Mouse (Mus musculus): ENCODE data around the gene Vash2. TPM values are rescaled to one million over a fixed set of nuclear protein-coding genes. Genes with fewer than 3 reads are reported as not detected.

Gene Vash2
- polyA plus RNA-seq, 1 experiment: 3.4 TPM

GRCm38 (mm10) chr1:190968010-190968409, 11.1 kb downstream of the Vash2 start:
- WGBS: 97% methylated on average over 7 of the region's 7 CpGs
- DNase-seq: no peak

GRCm38 (mm10) chr1:190964992-190965780, 13.9 kb downstream of the Vash2 start:
- Histone ChIP-seq H3K4me1 (replicated peaks; ENCODE audit: control insufficient read depth, insufficient read depth, low read length) (no peaks in the 10 kb centered on the region), H3K4me3 (ENCODE audit: control insufficient read depth, insufficient read depth, low read length) (no peak overlapping the region), H3K36me3 (ENCODE audit: control insufficient read depth, insufficient read depth, low read length) (no peaks in the 10 kb centered on the region), H3K27ac (ENCODE audit: control insufficient read depth, insufficient read depth, low read length) (no peak overlapping the region), H3K27me3 (ENCODE audit: control insufficient read depth, insufficient read depth, low read length) (no peaks in the 10 kb centered on the region)
- no peak for DNase-seq
- WGBS: 81% methylated on average over 15 of the region's 15 CpGs
- TF ChIP-seq POLR2A (IDR thresholded peaks at IDR 0.05; ENCODE audit: control insufficient read depth, extremely low read depth, insufficient read depth, low read length, poor library complexity) (no peak), CTCF (IDR thresholded peaks at IDR 0.05; ENCODE audit: borderline replicate concordance, control insufficient read depth, extremely low read depth, insufficient read depth, low read length, poor library complexity) (no peak)

More at GRCm38 (mm10) chr1:190968010-190968409, 11.1 kb downstream of the Vash2 start:
- TF ChIP-seq POLR2A (IDR thresholded peaks at IDR 0.05; ENCODE audit: control insufficient read depth, extremely low read depth, insufficient read depth, low read length, poor library complexity): no peak
- TF ChIP-seq CTCF (IDR thresholded peaks at IDR 0.05; ENCODE audit: borderline replicate concordance, control insufficient read depth, extremely low read depth, insufficient read depth, low read length, poor library complexity): no peak
- Histone ChIP-seq H3K4me1 (replicated peaks; ENCODE audit: control insufficient read depth, insufficient read depth, low read length) (no peaks in the 10 kb centered on the region), H3K4me3 (ENCODE audit: control insufficient read depth, insufficient read depth, low read length) (no peak overlapping the region), H3K36me3 (ENCODE audit: control insufficient read depth, insufficient read depth, low read length) (no peaks in the 10 kb centered on the region), H3K27me3 (ENCODE audit: control insufficient read depth, insufficient read depth, low read length) (no peaks in the 10 kb centered on the region), H3K27ac (ENCODE audit: control insufficient read depth, insufficient read depth, low read length) (no peak overlapping the region)

- no peaks in the 10 kb centered on the region for H3K4me1 ChIP-seq (replicated peaks; ENCODE audit: control insufficient read depth, insufficient read depth, low read length)
- H3K27me3 ChIP-seq (ENCODE audit: control insufficient read depth, insufficient read depth, low read length): no peaks in the 10 kb centered on the region
- 96% methylated on average over 3 of the region's 3 CpGs for WGBS
- H3K27ac ChIP-seq (ENCODE audit: control insufficient read depth, insufficient read depth, low read length): no peak overlapping the region
- H3K4me3 ChIP-seq (ENCODE audit: control insufficient read depth, insufficient read depth, low read length): no peak overlapping the region
- no peaks in the 10 kb centered on the region for H3K36me3 ChIP-seq (ENCODE audit: control insufficient read depth, insufficient read depth, low read length)
- DNase-seq: no peak
- no peak for TF ChIP-seq POLR2A (IDR thresholded peaks at IDR 0.05; ENCODE audit: control insufficient read depth, extremely low read depth, insufficient read depth, low read length, poor library complexity)
- TF ChIP-seq CTCF (IDR thresholded peaks at IDR 0.05; ENCODE audit: borderline replicate concordance, control insufficient read depth, extremely low read depth, insufficient read depth, low read length, poor library complexity): no peak
These were observed 16.3 kb downstream of the Vash2 start for GRCm38 (mm10) chr1:190962760-190963159.

- no peaks in the 10 kb centered on the region for H3K36me3 ChIP-seq (ENCODE audit: control insufficient read depth, insufficient read depth, low read length)
- no peak for TF ChIP-seq CTCF (IDR thresholded peaks at IDR 0.05; ENCODE audit: borderline replicate concordance, control insufficient read depth, extremely low read depth, insufficient read depth, low read length, poor library complexity)
- TF ChIP-seq POLR2A (IDR thresholded peaks at IDR 0.05; ENCODE audit: control insufficient read depth, extremely low read depth, insufficient read depth, low read length, poor library complexity): no peak
- H3K27ac ChIP-seq (ENCODE audit: control insufficient read depth, insufficient read depth, low read length): no peak overlapping the region
- DNase-seq: no peak
- 86% methylated on average over 5 of the region's 5 CpGs for WGBS
- no peaks in the 10 kb centered on the region for H3K4me1 ChIP-seq (replicated peaks; ENCODE audit: control insufficient read depth, insufficient read depth, low read length)
- H3K4me3 ChIP-seq (ENCODE audit: control insufficient read depth, insufficient read depth, low read length): no peak overlapping the region
- H3K27me3 ChIP-seq (ENCODE audit: control insufficient read depth, insufficient read depth, low read length): no peaks in the 10 kb centered on the region
These were observed 20.3 kb downstream of the Vash2 start for GRCm38 (mm10) chr1:190958821-190959220.

GRCm38 (mm10) chr1:190953009-190953408, 26.1 kb downstream of the Vash2 start:
- H3K4me1 ChIP-seq (replicated peaks; ENCODE audit: control insufficient read depth, insufficient read depth, low read length): no peaks in the 10 kb centered on the region
- H3K27ac ChIP-seq (ENCODE audit: control insufficient read depth, insufficient read depth, low read length): no peak overlapping the region
- TF ChIP-seq CTCF (IDR thresholded peaks at IDR 0.05; ENCODE audit: borderline replicate concordance, control insufficient read depth, extremely low read depth, insufficient read depth, low read length, poor library complexity): no peak
- TF ChIP-seq POLR2A (IDR thresholded peaks at IDR 0.05; ENCODE audit: control insufficient read depth, extremely low read depth, insufficient read depth, low read length, poor library complexity): no peak
- H3K36me3 ChIP-seq (ENCODE audit: control insufficient read depth, insufficient read depth, low read length): no peaks in the 10 kb centered on the region
- no peaks in the 10 kb centered on the region for H3K27me3 ChIP-seq (ENCODE audit: control insufficient read depth, insufficient read depth, low read length)
- no peak overlapping the region for H3K4me3 ChIP-seq (ENCODE audit: control insufficient read depth, insufficient read depth, low read length)
- DNase-seq: no peak
- WGBS: 91% methylated on average over 3 of the region's 3 CpGs

GRCm38 (mm10) chr1:190951014-190951413, 28.1 kb downstream of the Vash2 start:
- Histone ChIP-seq H3K27me3 (ENCODE audit: control insufficient read depth, insufficient read depth, low read length) (no peaks in the 10 kb centered on the region), H3K36me3 (ENCODE audit: control insufficient read depth, insufficient read depth, low read length) (peaks cover 3% of the 10 kb centered on the region), H3K27ac (ENCODE audit: control insufficient read depth, insufficient read depth, low read length) (no peak overlapping the region), H3K4me1 (replicated peaks; ENCODE audit: control insufficient read depth, insufficient read depth, low read length) (no peaks in the 10 kb centered on the region), H3K4me3 (ENCODE audit: control insufficient read depth, insufficient read depth, low read length) (no peak overlapping the region)
- DNase-seq: no peak
- TF ChIP-seq CTCF (IDR thresholded peaks at IDR 0.05; ENCODE audit: borderline replicate concordance, control insufficient read depth, extremely low read depth, insufficient read depth, low read length, poor library complexity) (no peak), POLR2A (IDR thresholded peaks at IDR 0.05; ENCODE audit: control insufficient read depth, extremely low read depth, insufficient read depth, low read length, poor library complexity) (no peak)
- WGBS: 92% methylated on average over 5 of the region's 5 CpGs
